Mouse (Mus musculus) CH12.LX (cell line): ENCODE measurements at regions not wholly inside any gene's neighbourhood (a gene's known extent, or its start where the extent isn't known, plus 50 kb on each side); places are given as distances from the start of the nearest gene placed in this dataset.

ENCODE experiments used
- DNase-seq: peaks from one replicate; pipeline ENCODE4 v3.0.0-alpha.2; 2013; ENCODE audit errors: extremely low read depth
- H3K27ac ChIP-seq: 2 replicates; pipeline ENCODE4 v1.5.1; 2012; ENCODE audit warnings: low read depth, mild to moderate bottlenecking, control low read depth, moderate library complexity; ENCODE audit not compliant: insufficient read depth
- H3K27me3 ChIP-seq: replicated peaks from 2 replicates; pipeline ENCODE3; 2012; ENCODE audit warnings: inconsistent platforms
- H3K36me3 ChIP-seq, 2 experiments: replicated peaks in 1 of 2; 2 replicates each; pipeline versions ENCODE3 to v1.6.1; 2012; ENCODE audit warnings: inconsistent platforms in 1 of 2, low read length in 1 of 2, mild to moderate bottlenecking in 1 of 2, mixed read lengths in 1 of 2, moderate library complexity in 1 of 2; ENCODE audit not compliant: control insufficient read depth in 1 of 2, insufficient read depth in 1 of 2
- H3K4me1 ChIP-seq, 2 experiments: 2 replicates each; pipeline ENCODE4 v1.6.1; 2012; ENCODE audit warnings: inconsistent platforms in 1 of 2, moderate library complexity in 1 of 2; ENCODE audit not compliant: insufficient read depth in 2 of 2, control insufficient read depth in 1 of 2
- H3K4me2 ChIP-seq: 2 replicates; pipeline ENCODE4 v1.6.1; 2012; ENCODE audit warnings: low read depth, mild to moderate bottlenecking, control low read depth; ENCODE audit not compliant: poor library complexity, insufficient read depth, severe bottlenecking
- H3K4me3 ChIP-seq, 3 experiments: fragments of 150-350 bp in 1 of 3; sonication (generic) in 1 of 3; replicated peaks in 1 of 3; 2 replicates each; pipeline versions ENCODE3 to v1.5.1; 2011 to 2012; ENCODE audit warnings: low read depth in 2 of 3, low read length in 2 of 3, mild to moderate bottlenecking in 2 of 3, moderate library complexity in 2 of 3, control low read depth in 1 of 3, improper control_type of control experiment in 1 of 3, inconsistent platforms in 1 of 3, mixed read lengths in 1 of 3; ENCODE audit not compliant: poor library complexity in 1 of 3
- H3K79me2 ChIP-seq: replicated peaks from 2 replicates; pipeline ENCODE4 v1.6.1; 2012; ENCODE audit warnings: mild to moderate bottlenecking, moderate library complexity; ENCODE audit not compliant: control insufficient read depth, poor library complexity, insufficient read depth, severe bottlenecking; ENCODE audit errors: extremely low read depth
- H3K9ac ChIP-seq: 2 replicates; pipeline ENCODE4 v1.6.1; 2012; ENCODE audit warnings: low read depth, mild to moderate bottlenecking, control low read depth, moderate library complexity; ENCODE audit not compliant: insufficient read depth
- H3K9me3 ChIP-seq: replicated peaks from 2 replicates; pipeline ENCODE3; 2012; ENCODE audit warnings: low read length, inconsistent platforms, mixed read lengths
- CHD1 ChIP-seq: IDR thresholded peaks from 2 replicates; pipeline ENCODE4 v1.6.1; 2012; ENCODE audit warnings: low read depth, low read length, improper control_type of control experiment, inconsistent platforms
- CHD2 ChIP-seq: IDR thresholded peaks from 2 replicates; pipeline ENCODE4 v1.6.1; 2011; ENCODE audit warnings: low read length, improper control_type of control experiment
- ELF1 ChIP-seq: IDR thresholded peaks from 2 replicates; pipeline ENCODE4 v1.6.1; 2014; ENCODE audit warnings: low read depth, mild to moderate bottlenecking, inconsistent platforms, low read length, improper control_type of control experiment
- HCFC1 ChIP-seq: IDR thresholded peaks from 2 replicates; pipeline ENCODE4 v1.6.1; 2012; ENCODE audit warnings: low read depth, mild to moderate bottlenecking, inconsistent platforms, low read length, improper control_type of control experiment
- MAFK ChIP-seq: IDR thresholded peaks from 2 replicates; pipeline ENCODE4 v1.6.1; 2011; ENCODE audit warnings: low read length, improper control_type of control experiment; ENCODE audit not compliant: insufficient replicate concordance
- MAZ ChIP-seq: IDR thresholded peaks from 2 replicates; pipeline ENCODE4 v1.6.1; 2012; ENCODE audit warnings: low read depth, mild to moderate bottlenecking, inconsistent platforms, low read length, improper control_type of control experiment, moderate library complexity
- MEF2A ChIP-seq: IDR thresholded peaks from 2 replicates; pipeline ENCODE4 v1.6.1; 2014; ENCODE audit warnings: low read depth, mild to moderate bottlenecking, inconsistent platforms, low read length, improper control_type of control experiment, borderline replicate concordance
- MYC ChIP-seq: IDR thresholded peaks from 2 replicates; pipeline ENCODE4 v1.6.1; 2011; ENCODE audit warnings: low read depth, mild to moderate bottlenecking, improper control_type of control experiment, low read length
- NELFE ChIP-seq: IDR thresholded peaks from 2 replicates; pipeline ENCODE4 v1.6.1; 2011; ENCODE audit warnings: low read depth, low read length, improper control_type of control experiment
- POLR2A ChIP-seq: IDR thresholded peaks from 2 replicates; pipeline ENCODE4 v1.6.1; 2011; ENCODE audit warnings: low read depth, mild to moderate bottlenecking, improper control_type of control experiment, low read length
- POLR2AphosphoS2 ChIP-seq: IDR thresholded peaks from 2 replicates; pipeline ENCODE4 v1.6.1; 2011; ENCODE audit warnings: low read depth, low read length, improper control_type of control experiment
- RAD21 ChIP-seq: IDR thresholded peaks from 2 replicates; pipeline ENCODE4 v1.6.1; 2011; ENCODE audit warnings: low read depth, mild to moderate bottlenecking, low read length, improper control_type of control experiment, moderate library complexity
- SMC3 ChIP-seq: IDR thresholded peaks from 2 replicates; pipeline ENCODE4 v1.6.1; 2011; ENCODE audit warnings: low read depth, low read length, improper control_type of control experiment
- TBP ChIP-seq: conservative IDR thresholded peaks from 2 replicates; pipeline ENCODE4 v1.6.1; 2011; ENCODE audit warnings: low read depth, low read length, improper control_type of control experiment
- USF1 ChIP-seq: IDR thresholded peaks from 2 replicates; pipeline ENCODE4 v1.6.1; 2014; ENCODE audit warnings: low read depth, mild to moderate bottlenecking, inconsistent platforms, low read length, improper control_type of control experiment
- ZNF384 ChIP-seq: IDR thresholded peaks from 2 replicates; pipeline ENCODE4 v1.6.1; 2012; ENCODE audit warnings: low read depth, low read length, improper control_type of control experiment, inconsistent platforms
- dilution Hi-C: fragments of 300-500 bp; cut with MboI; formaldehyde crosslinking; loops from 2 replicates; pipeline ENCODE4 v1.14.3; 2020; ENCODE audit warnings: low sequenced_read_pairs; ENCODE audit not compliant: extremely low pct_unique_long_range_greater_than_20kb, extremely low pct_ligation_motif_present
- in situ Hi-C: fragments of 300-500 bp; cut with MboI; formaldehyde crosslinking; loops from 3 replicates; pipeline ENCODE4 v1.14.3; 2019; ENCODE audit warnings: low sequenced_read_pairs, low pct_ligation_motif_present, low pct_unique_long_range_greater_than_20kb, mixed read lengths

DNA sequence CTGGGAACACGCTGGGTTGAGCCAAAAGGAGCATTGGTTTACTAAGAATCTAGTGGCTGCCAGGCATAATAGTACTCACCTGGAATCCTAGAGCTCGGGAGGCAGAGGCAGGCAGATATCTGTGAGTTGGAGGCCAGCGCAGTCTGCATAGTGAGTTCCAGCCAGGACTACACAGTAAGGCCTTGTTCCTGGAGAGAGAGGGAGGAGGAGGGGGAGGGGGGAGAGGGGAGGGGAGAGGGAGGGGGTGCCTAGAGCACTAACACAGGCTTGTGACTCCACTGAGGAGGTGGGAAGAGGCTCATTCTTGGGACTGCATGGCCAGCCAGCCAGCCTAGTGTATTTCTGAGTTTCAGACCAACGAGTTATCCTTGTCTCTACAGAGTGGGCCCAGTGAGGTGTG lies 131.1 kb downstream of the Rybp start:
- H3K79me2 ChIP-seq: no peaks in the 10 kb centered on the region
- H3K9me3 ChIP-seq: no peaks in the 10 kb centered on the region
- H3K4me1 ChIP-seq: peaks cover 0 to 25% of the 10 kb centered on the region in 2 experiments; a peak in 2 of 4 replicates
- no peak overlapping the region for H3K27ac ChIP-seq
- no peak overlapping the region for H3K4me3 ChIP-seq
- in situ Hi-C loops (no loop called here), dilution Hi-C loops (no loop called here)
- no peak overlapping the region for H3K9ac ChIP-seq
- H3K36me3 ChIP-seq: no peaks in the 10 kb centered on the region
- no peak overlapping the region for H3K4me2 ChIP-seq
- no peak for TF ChIP-seq SMC3
- H3K27me3 ChIP-seq: peaks cover 2% of the 10 kb centered on the region
- no peak for DNase-seq

DNA sequence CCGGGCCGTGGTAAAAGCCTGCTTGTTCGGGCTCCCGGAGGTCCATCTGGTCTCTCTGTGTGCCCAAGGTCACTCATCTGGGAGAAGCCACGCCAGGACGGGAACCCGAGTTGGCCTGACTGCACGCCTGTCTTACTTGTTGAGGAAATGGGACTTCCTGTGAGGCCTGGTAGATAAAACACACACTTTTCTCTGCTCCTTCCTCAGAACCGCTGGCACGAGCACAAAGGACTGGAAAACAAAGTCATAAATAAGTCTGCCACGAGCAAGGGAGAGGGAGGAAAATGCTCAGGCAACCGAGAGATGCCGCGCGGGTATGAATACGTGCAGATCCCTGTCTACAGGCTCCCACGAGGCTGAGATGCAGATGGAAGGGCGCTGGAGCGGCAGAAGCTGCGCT lies 131.6 kb downstream of the Rybp start:
- Histone ChIP-seq H3K9me3 (no peaks in the 10 kb centered on the region), H3K4me2 (no peak overlapping the region), H3K9ac (no peak overlapping the region), H3K4me1 (peaks cover 0 to 29% of the 10 kb centered on the region in 2 experiments; a peak in 2 of 4 replicates), H3K4me3 (no peak overlapping the region), H3K27me3 (peaks cover 1% of the 10 kb centered on the region), H3K36me3 (no peaks in the 10 kb centered on the region), H3K27ac (no peak overlapping the region), H3K79me2 (no peaks in the 10 kb centered on the region)
- DNase-seq: no peak
- in situ Hi-C loops: no loop called here
- TF ChIP-seq MAZ: no peak
- no peak for TF ChIP-seq POLR2AphosphoS2
- TF ChIP-seq ELF1: no peak
- no peak for TF ChIP-seq USF1
- no peak for TF ChIP-seq HCFC1
- TF ChIP-seq MYC: no peak
- TF ChIP-seq RAD21: no peak
- no peak for TF ChIP-seq CHD1
- TF ChIP-seq TBP: no peak
- no peak for TF ChIP-seq MAFK
- dilution Hi-C loops: no loop called here

DNA sequence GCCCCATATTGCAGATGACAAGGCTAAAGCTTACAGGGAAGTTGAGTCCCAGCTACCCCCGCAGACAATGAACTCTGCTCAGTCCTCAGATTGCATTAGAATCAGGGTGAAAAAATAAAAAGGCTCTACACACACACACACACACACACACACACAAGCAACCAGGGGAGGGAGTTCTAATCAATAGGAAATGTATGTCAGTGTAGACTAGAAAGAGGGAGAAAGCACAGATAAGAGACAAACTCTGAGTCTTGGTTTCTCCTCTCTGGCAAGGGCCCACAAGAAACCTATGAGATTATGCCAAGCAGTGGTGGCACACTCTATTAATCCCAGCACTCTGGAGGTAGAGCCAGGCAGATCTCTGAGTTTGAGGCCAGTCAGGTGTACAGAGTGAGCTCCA lies 135.8 kb downstream of the Rybp start:
- Histone ChIP-seq H3K36me3 (no peaks in the 10 kb centered on the region), H3K27me3 (no peaks in the 10 kb centered on the region), H3K4me2 (no peak overlapping the region), H3K4me3 (no peak overlapping the region), H3K4me1 (peaks cover 7 to 57% of the 10 kb centered on the region in 2 experiments), H3K9ac (no peak overlapping the region), H3K79me2 (no peaks in the 10 kb centered on the region), H3K27ac (no peak overlapping the region), H3K9me3 (no peaks in the 10 kb centered on the region)
- in situ Hi-C loops (no loop called here), dilution Hi-C loops (no loop called here)
- no peak for TF ChIP-seq POLR2A
- TF ChIP-seq CHD2: no peak
- TF ChIP-seq NELFE: no peak
- TF ChIP-seq MEF2A: no peak
- no peak for TF ChIP-seq CHD1
- TF ChIP-seq ZNF384: no peak
- no peak for TF ChIP-seq HCFC1
- no peak for TF ChIP-seq MAZ
- no peak for DNase-seq
